Mouse (Mus musculus): ENCODE data around the gene Tmem131l. TPM values are rescaled to one million over a fixed set of nuclear protein-coding genes. Genes with fewer than 3 reads are reported as not detected.

The Tmem131l gene
- polyA plus RNA-seq, 1 experiment from 2014 or later: 35.1 TPM

DNA sequence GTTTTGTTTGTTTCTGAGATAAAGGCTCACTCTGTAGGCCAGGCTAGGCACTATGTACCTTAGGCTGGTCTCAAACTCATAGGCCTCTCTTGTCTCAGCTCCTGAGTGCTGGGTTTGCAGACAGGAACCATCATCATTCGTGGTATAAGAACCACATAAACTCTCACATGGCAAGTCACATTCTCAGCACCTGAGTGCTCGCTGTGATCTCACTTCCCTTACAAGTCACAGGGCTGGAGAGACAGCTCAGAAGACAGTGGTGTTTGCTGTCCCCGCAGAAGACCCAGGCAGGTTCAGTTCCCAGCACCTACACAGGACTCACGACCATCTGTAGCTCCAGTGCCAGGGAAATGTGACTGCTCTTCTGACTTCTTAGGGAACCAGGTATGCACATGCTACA, 70.9 kb downstream of the Tmem131l start:
- Histone ChIP-seq H3K4me2 (replicated peaks; ENCODE audit: low read depth, low read length) (no peak overlapping the region), H3K36me3 (ENCODE audit: insufficient read depth, low read length) (0 out of 2 replicates have a peak, but pooled peaks cover 3% of the 10 kb centered on the region), H3K27me3 (ENCODE audit: insufficient read depth, low read length) (no peaks in the 10 kb centered on the region), H3K27ac (ENCODE audit: low read length) (no peak overlapping the region), H3K4me1 (ENCODE audit: insufficient read depth, low read length) (peaks cover 6% of the 10 kb centered on the region; the same call in 1 of the 2 replicates), H3K9me3 (ENCODE audit: low read length) (no peaks in the 10 kb centered on the region), H3K4me3 (ENCODE audit: low read length) (no peak overlapping the region), H3K9ac (replicated peaks; ENCODE audit: low read length) (no peak overlapping the region)
- 84% methylated on average over 4 of the region's 4 CpGs for WGBS
- no peak for ATAC-seq (ENCODE audit: low FRiP score, low TSS enrichment)

DNA sequence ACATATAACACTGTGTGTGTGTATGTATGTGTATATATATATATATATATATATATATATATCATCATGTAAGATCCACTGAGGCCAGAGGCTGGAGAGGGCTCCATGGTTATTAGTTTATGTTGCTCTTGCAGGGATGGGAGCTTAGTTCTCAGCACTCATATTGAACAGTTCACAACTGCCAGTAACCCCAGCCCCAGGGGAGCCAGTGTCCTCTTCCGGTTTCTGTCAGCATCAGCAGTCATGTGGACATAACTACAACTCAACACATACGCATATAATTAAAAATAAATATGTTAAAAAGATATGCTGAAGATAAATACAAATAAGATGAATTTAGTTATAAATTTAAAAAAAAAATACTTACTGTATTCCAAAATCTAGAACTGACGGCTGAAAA, 72.2 kb downstream of the Tmem131l start:
- no peak overlapping the region for H3K4me3 ChIP-seq (ENCODE audit: low read length)
- H3K9me3 ChIP-seq (ENCODE audit: low read length): no peaks in the 10 kb centered on the region
- 0 out of 2 replicates have a peak, but pooled peaks cover 3% of the 10 kb centered on the region for H3K36me3 ChIP-seq (ENCODE audit: insufficient read depth, low read length)
- peaks cover 6% of the 10 kb centered on the region; the same call in 1 of the 2 replicates for H3K4me1 ChIP-seq (ENCODE audit: insufficient read depth, low read length)
- no peaks in the 10 kb centered on the region for H3K27me3 ChIP-seq (ENCODE audit: insufficient read depth, low read length)
- H3K9ac ChIP-seq (replicated peaks; ENCODE audit: low read length): no peak overlapping the region
- 87% methylated on average over 3 of the region's 3 CpGs for WGBS
- ATAC-seq (ENCODE audit: low FRiP score, low TSS enrichment): no peak
- no peak overlapping the region for H3K27ac ChIP-seq (ENCODE audit: low read length)
- no peak overlapping the region for H3K4me2 ChIP-seq (replicated peaks; ENCODE audit: low read depth, low read length)

DNA sequence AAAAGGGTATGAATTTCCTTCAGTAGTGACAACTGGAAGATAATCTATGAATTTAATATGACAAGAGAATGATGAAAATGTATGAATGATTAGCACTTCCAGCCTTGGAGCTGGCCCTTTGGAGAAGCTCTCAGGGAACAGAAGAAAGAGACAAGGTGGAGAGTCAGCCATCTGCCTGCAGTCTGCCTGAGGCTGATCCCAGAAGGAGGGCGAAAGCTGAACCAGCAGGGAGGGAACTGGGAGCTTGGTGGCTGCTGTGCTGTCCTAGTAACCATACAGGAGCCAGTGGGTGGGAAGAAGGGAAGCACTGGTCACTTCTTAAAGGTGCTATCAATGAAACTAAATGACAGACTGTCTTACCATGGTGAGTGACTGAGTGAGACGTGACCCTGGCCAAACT, 74.6 kb downstream of the Tmem131l start:
- Histone ChIP-seq H3K4me3 (ENCODE audit: low read length) (no peak overlapping the region), H3K9ac (replicated peaks; ENCODE audit: low read length) (no peak overlapping the region), H3K27me3 (ENCODE audit: insufficient read depth, low read length) (no peaks in the 10 kb centered on the region), H3K27ac (ENCODE audit: low read length) (no peak overlapping the region), H3K36me3 (ENCODE audit: insufficient read depth, low read length) (peaks cover 8% of the 10 kb centered on the region; the same call in 1 of the 2 replicates), H3K9me3 (ENCODE audit: low read length) (no peaks in the 10 kb centered on the region), H3K4me1 (ENCODE audit: insufficient read depth, low read length) (peaks cover 3% of the 10 kb centered on the region; the same call in 1 of the 2 replicates), H3K4me2 (replicated peaks; ENCODE audit: low read depth, low read length) (no peak overlapping the region)
- ATAC-seq (ENCODE audit: low FRiP score, low TSS enrichment): no peak
- WGBS: 72% methylated on average over 2 of the region's 2 CpGs

DNA sequence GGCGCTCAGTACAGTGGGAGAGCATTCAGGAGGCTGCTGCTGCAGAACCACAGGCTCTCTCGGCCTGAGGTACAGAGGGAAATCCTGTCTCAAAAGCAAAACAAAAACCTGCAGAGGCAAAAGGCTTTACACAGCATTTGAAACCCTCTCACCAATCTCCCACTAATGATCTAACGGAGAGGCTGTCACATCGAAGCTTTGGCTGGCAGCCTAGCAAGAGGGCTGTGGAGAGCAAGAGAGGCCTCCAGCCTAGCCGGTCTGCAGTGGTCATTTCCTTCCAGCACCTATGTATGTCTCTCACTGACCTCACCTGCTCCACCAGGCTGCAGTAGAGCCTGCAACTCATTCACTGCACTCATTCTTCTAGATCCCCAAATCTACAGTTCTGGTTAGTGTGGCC, 76.3 kb downstream of the Tmem131l start:
- H3K36me3 ChIP-seq (ENCODE audit: insufficient read depth, low read length): peaks cover 10% of the 10 kb centered on the region; the same call in 1 of the 2 replicates
- H3K9me3 ChIP-seq (ENCODE audit: low read length): no peaks in the 10 kb centered on the region
- H3K9ac ChIP-seq (replicated peaks; ENCODE audit: low read length): no peak overlapping the region
- no peaks in the 10 kb centered on the region for H3K4me1 ChIP-seq (ENCODE audit: insufficient read depth, low read length)
- H3K27me3 ChIP-seq (ENCODE audit: insufficient read depth, low read length): no peaks in the 10 kb centered on the region
- no peak for ATAC-seq (ENCODE audit: low FRiP score, low TSS enrichment)
- no peak overlapping the region for H3K4me3 ChIP-seq (ENCODE audit: low read length)
- no peak overlapping the region for H3K27ac ChIP-seq (ENCODE audit: low read length)
- no peak overlapping the region for H3K4me2 ChIP-seq (replicated peaks; ENCODE audit: low read depth, low read length)
- 77% methylated on average over 5 of the region's 5 CpGs for WGBS

DNA sequence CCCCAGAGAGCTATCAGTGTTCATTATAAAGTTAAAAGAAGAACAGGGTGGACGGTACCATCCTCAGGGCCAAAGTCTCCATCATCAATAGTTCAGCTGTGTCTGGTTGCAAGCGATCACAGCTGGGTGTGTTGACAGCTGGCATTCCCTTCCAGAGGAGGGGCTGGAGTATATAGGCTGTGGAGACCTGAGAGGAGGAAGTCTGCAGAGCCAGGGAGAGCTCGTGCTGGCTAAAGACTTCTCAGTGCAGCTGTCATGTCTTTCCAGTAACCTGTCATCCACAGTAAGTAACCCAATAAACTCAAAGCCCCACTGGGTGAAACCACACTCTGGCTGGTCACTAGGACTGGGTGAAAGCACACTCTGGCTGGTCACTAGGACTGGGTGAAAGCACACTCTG, 77.4 kb downstream of the Tmem131l start:
- no peak for ATAC-seq (ENCODE audit: low FRiP score, low TSS enrichment)
- no peak overlapping the region for H3K4me3 ChIP-seq (ENCODE audit: low read length)
- H3K4me1 ChIP-seq (ENCODE audit: insufficient read depth, low read length): no peaks in the 10 kb centered on the region
- no peak overlapping the region for H3K9ac ChIP-seq (replicated peaks; ENCODE audit: low read length)
- no peaks in the 10 kb centered on the region for H3K27me3 ChIP-seq (ENCODE audit: insufficient read depth, low read length)
- WGBS: 47% methylated on average over 3 of the region's 3 CpGs
- H3K36me3 ChIP-seq (ENCODE audit: insufficient read depth, low read length): peaks cover 10% of the 10 kb centered on the region; the same call in 1 of the 2 replicates
- H3K9me3 ChIP-seq (ENCODE audit: low read length): no peaks in the 10 kb centered on the region
- no peak overlapping the region for H3K27ac ChIP-seq (ENCODE audit: low read length)
- no peak overlapping the region for H3K4me2 ChIP-seq (replicated peaks; ENCODE audit: low read depth, low read length)

DNA sequence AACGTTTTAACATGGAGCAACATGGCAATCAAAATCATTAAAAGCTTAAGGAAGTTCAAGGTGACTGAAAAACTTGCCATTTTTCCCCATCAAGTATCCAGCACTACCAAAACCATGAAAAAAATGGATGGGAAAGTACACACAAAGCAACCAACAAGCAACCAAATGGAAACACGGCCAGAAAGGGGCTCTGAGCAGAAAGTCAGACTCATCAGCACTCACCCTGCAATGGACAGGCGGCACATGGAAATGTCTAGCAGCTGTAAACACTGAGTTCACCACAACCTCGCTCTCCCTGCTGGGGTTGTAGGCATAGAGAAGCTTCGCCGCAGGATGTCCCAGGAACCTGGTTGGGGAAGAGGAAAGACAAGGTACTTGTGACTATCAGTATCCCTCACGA, 77.9 kb downstream of the Tmem131l start:
- 91% methylated on average over 7 of the region's 7 CpGs for WGBS

DNA sequence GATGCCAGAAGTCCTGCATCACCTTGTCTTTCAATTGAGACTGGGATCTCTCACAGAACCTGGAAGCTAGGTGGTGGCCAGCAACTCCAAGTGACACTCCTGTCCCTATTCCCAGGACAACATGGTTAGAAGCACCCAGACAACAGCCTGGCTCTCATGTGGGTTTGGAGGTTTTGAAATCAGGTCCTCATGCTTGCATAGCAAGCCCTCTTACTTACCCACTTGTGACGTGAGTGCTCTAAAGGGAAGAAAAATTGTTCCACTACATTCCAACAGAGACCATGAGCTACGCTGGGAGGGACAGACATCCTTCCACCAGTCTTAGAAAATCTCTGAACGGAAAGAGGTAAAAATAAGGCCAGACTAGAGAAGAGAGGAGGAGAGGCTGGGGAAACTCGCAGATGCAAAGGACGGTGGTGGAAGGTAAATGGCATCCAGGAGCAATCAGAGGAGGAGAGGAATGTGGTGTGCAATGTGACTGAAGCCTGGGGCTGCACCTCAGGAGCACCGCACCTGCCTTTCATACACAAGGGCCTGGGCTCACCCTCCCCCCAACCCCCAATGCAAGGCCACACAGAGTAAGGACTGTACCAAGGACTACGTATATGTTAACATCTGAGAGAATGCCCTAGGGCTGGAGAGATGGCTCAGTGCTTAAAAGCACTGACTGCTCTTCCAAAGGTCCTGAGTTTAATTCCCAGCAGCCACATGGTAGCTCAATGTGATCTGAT, 80.9 kb downstream of the Tmem131l start:
- no peak for ATAC-seq (ENCODE audit: low FRiP score, low TSS enrichment)
- H3K9me3 ChIP-seq (ENCODE audit: low read length): no peaks in the 10 kb centered on the region
- no peak overlapping the region for H3K4me2 ChIP-seq (replicated peaks; ENCODE audit: low read depth, low read length)
- H3K27me3 ChIP-seq (ENCODE audit: insufficient read depth, low read length): no peaks in the 10 kb centered on the region
- H3K9ac ChIP-seq (replicated peaks; ENCODE audit: low read length): no peak overlapping the region
- peaks cover 14% of the 10 kb centered on the region for H3K36me3 ChIP-seq (ENCODE audit: insufficient read depth, low read length)
- H3K27ac ChIP-seq (ENCODE audit: low read length): no peak overlapping the region
- 92% methylated on average over 7 of the region's 7 CpGs for WGBS
- H3K4me3 ChIP-seq (ENCODE audit: low read length): no peak overlapping the region
- H3K4me1 ChIP-seq (ENCODE audit: insufficient read depth, low read length): no peaks in the 10 kb centered on the region

More for the DNA sequence above, 77.9 kb downstream of the Tmem131l start:
- H3K9me3 ChIP-seq (ENCODE audit: low read length): no peaks in the 10 kb centered on the region
- no peaks in the 10 kb centered on the region for H3K27me3 ChIP-seq (ENCODE audit: insufficient read depth, low read length)
- no peak overlapping the region for H3K27ac ChIP-seq (ENCODE audit: low read length)
- no peak overlapping the region for H3K4me3 ChIP-seq (ENCODE audit: low read length)
- H3K4me2 ChIP-seq (replicated peaks; ENCODE audit: low read depth, low read length): no peak overlapping the region
- no peaks in the 10 kb centered on the region for H3K4me1 ChIP-seq (ENCODE audit: insufficient read depth, low read length)
- no peak for ATAC-seq (ENCODE audit: low FRiP score, low TSS enrichment)
- peaks cover 14% of the 10 kb centered on the region for H3K36me3 ChIP-seq (ENCODE audit: insufficient read depth, low read length)
- no peak overlapping the region for H3K9ac ChIP-seq (replicated peaks; ENCODE audit: low read length)

DNA sequence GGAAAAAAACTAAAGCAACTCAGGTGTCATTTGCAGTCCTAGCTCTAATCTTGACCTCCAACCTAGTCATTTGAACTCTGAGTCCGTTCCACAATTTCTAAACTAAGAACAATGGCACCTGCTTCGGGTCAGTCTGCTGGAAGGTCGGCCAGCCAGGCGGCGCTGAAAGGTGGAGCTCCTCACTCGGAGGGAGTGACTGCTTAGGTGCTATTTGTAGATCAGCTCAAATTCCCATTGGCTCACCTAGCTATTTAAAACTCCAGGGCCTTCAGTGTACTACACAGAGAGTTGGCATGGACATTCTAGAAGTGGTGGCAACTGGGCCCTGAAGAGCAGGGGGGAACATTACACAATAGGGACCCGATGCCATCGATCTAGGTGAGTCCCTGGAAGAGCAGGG, 86.1 kb downstream of the Tmem131l start:
- no peaks in the 10 kb centered on the region for H3K4me1 ChIP-seq (ENCODE audit: insufficient read depth, low read length)
- H3K4me2 ChIP-seq (replicated peaks; ENCODE audit: low read depth, low read length): no peak overlapping the region
- no peaks in the 10 kb centered on the region for H3K27me3 ChIP-seq (ENCODE audit: insufficient read depth, low read length)
- 77% methylated on average over 8 of the region's 8 CpGs for WGBS
- no peak overlapping the region for H3K9ac ChIP-seq (replicated peaks; ENCODE audit: low read length)
- no peak overlapping the region for H3K27ac ChIP-seq (ENCODE audit: low read length)
- H3K36me3 ChIP-seq (ENCODE audit: insufficient read depth, low read length): peaks cover 7% of the 10 kb centered on the region
- H3K4me3 ChIP-seq (ENCODE audit: low read length): no peak overlapping the region
- ATAC-seq (ENCODE audit: low FRiP score, low TSS enrichment): no peak
- H3K9me3 ChIP-seq (ENCODE audit: low read length): no peaks in the 10 kb centered on the region

DNA sequence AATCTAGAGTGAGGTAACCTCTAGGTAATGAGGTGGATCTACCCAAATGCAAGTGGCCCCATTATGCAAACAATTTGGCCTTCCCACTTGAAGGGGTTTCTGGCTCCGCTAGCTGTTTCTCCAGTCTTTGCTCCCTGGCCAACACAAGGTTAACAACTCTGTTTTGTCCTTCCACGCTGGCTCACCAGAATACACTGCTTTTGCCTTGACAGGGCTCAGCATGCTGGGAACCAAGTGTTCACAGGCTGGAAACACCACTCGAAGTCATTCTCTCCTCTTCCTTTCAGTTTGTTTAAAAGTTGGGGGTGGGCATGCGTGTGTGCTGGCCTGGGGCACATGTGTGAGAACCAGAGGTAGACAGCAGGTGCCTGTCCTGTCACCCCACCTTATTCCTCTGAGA, 91.2 kb downstream of the Tmem131l start:
- H3K4me1 ChIP-seq (ENCODE audit: insufficient read depth, low read length): no peaks in the 10 kb centered on the region
- peaks cover 6% of the 10 kb centered on the region for H3K36me3 ChIP-seq (ENCODE audit: insufficient read depth, low read length)
- no peak overlapping the region for H3K4me3 ChIP-seq (ENCODE audit: low read length)
- WGBS: 56% methylated on average over 4 of the region's 4 CpGs
- no peak overlapping the region for H3K27ac ChIP-seq (ENCODE audit: low read length)
- H3K4me2 ChIP-seq (replicated peaks; ENCODE audit: low read depth, low read length): no peak overlapping the region
- no peak overlapping the region for H3K9ac ChIP-seq (replicated peaks; ENCODE audit: low read length)
- H3K9me3 ChIP-seq (ENCODE audit: low read length): no peaks in the 10 kb centered on the region
- no peaks in the 10 kb centered on the region for H3K27me3 ChIP-seq (ENCODE audit: insufficient read depth, low read length)
- no peak for ATAC-seq (ENCODE audit: low FRiP score, low TSS enrichment)

DNA sequence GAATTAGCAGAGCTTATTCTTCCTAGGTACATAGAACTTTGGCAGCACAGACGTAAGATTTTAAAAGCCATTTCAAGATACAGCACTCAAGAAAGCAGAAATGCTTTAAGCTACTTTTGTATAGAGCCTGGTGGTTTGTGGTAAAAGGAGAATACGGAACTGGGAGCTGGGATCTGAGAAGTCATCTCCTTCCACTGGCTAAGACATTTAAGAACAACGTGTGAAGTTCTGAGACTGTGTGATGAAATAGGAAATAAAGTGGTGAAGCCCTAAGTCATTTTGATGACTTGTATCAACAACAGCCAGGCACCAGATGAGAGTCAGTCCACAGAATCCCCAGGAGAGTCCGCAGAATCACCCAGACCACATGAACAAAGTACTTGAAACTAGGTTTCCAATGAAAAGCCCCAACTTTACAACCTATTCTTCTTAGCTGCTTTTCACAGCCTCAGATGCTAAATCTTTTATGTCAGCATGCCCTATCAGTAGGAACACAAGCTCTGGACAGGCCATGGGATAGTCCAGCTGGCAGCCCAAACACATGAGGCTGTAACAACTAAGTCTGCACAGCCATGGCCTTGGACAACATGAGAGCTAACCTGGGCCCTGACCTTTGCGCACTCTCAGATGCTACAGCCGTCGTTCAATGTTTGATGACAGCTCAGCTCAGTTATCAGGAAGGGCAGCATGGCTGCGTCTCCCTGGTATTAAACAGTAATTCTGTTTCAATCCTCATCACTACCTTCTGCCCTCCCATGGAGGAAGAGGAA, 92.3 kb downstream of the Tmem131l start:
- Histone ChIP-seq H3K9ac (replicated peaks; ENCODE audit: low read length) (no peak overlapping the region), H3K27ac (ENCODE audit: low read length) (no peak overlapping the region), H3K4me1 (ENCODE audit: insufficient read depth, low read length) (no peaks in the 10 kb centered on the region), H3K36me3 (ENCODE audit: insufficient read depth, low read length) (peaks cover 6% of the 10 kb centered on the region), H3K27me3 (ENCODE audit: insufficient read depth, low read length) (no peaks in the 10 kb centered on the region), H3K9me3 (ENCODE audit: low read length) (no peaks in the 10 kb centered on the region), H3K4me2 (replicated peaks; ENCODE audit: low read depth, low read length) (no peak overlapping the region), H3K4me3 (ENCODE audit: low read length) (no peak overlapping the region)
- no peak for ATAC-seq (ENCODE audit: low FRiP score, low TSS enrichment)
- 56% methylated on average over 8 of the region's 8 CpGs for WGBS

Data from kidney, embryonic 16.5 days (tissue).